Mouse (Mus musculus): ENCODE measurements around the gene Kctd7. TPM values are rescaled to one million over a fixed set of nuclear protein-coding genes. Genes with fewer than 3 reads are reported as not detected.

Gene Kctd7
- polyA plus RNA-seq, 1 experiment = 5.5 TPM

DNA sequence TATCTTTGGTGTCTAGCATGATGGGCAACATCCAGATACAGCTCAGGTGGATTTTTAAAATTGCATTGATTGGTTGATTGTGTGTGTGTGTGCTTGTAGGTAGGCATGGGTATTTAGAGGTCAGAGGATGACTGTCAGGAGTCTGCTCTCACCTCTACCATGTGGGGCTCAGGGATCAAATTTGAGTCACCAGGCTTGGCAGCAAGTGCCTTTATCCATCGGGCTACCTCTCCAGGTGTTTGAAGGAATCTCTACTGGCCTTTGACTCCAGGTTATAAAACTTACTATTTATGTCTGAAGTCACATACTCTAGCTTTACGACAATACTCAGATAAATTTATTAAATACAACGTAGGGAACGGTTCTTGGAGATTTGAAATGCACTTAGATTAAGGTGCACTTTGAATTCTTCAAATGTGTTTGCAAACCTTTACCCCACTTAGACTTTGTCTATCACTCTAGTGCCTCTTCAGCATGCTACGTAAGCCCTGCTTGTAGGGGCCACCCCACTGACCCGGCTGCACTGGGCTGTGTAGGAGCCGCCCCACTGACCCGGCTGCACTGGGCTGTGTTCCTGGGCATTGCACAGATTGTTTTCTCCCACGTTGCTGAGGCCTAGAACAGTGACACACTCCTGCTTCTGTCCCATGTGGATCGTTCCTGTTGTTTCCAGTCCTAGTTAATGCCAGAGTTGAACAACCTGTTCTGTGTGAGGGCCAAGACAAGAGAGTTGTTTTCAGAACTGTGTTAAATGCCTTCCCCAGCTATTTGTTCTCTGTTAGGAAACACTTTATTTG is 55.8 kb downstream of the Kctd7 start:
- Histone ChIP-seq H3K4me3 (replicated peaks) (no peak overlapping the region), H3K9me3 (no peaks in the 10 kb centered on the region), H3K4me1 (peaks cover 53% of the 10 kb centered on the region), H3K27me3 (replicated peaks) (no peaks in the 10 kb centered on the region), H3K36me3 (replicated peaks; ENCODE audit: low read length) (peaks cover 94% of the 10 kb centered on the region)
- no peak for TF ChIP-seq GATA1 (IDR thresholded peaks at IDR 0.05; ENCODE audit: borderline replicate concordance, low read length)
- TF ChIP-seq FLI1 (IDR thresholded peaks at IDR 0.05; ENCODE audit: low read length) = no peak

DNA sequence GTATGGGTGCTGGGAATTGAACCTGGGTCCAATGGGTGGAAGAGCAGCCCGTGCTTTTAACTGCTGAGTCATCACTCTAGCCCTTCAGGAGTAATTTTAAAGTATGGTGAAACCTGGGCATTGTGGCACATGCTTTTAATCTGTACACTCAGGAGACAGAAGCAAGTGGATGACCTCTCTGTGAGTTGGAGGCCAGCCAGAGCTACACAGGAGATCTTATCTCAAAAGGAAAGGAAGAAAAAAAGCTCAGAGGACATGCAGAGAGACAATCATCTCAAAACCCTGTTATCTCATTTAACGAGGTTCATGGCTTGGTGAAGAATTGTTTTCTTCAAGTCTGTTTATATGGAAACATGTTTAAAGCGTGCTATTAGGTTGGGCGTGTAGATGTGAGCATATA is 59.3 kb downstream of the Kctd7 start:
- no peak for TF ChIP-seq GATA1 (IDR thresholded peaks at IDR 0.05; ENCODE audit: borderline replicate concordance, low read length)
- TF ChIP-seq FLI1 (IDR thresholded peaks at IDR 0.05; ENCODE audit: low read length) = no peak
- H3K4me1 ChIP-seq = peaks cover 31% of the 10 kb centered on the region
- no peaks in the 10 kb centered on the region for H3K27me3 ChIP-seq (replicated peaks)
- no peaks in the 10 kb centered on the region for H3K9me3 ChIP-seq
- peaks cover 91% of the 10 kb centered on the region for H3K36me3 ChIP-seq (replicated peaks; ENCODE audit: low read length)
- H3K4me3 ChIP-seq (replicated peaks) = no peak overlapping the region

DNA sequence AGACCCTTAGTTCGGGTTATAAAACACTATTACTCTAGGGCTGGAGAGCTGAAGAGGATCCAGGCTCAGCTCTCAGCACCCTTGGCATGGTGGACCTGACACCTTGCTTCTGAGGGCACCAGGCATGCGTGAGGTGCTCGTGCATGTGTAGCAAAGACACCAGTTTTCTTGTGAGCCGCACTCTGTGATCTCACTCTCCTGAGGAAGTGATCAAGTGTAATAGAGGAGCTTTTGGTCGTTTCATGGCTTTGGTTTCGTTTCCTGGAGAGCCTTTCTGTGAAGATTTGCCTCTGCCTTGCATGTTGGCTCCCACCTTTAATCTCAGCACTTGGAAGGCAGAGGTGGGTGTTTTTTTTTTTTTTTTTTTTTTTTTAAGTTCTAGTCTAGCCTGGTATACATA is 59.9 kb downstream of the Kctd7 start:
- no peak overlapping the region for H3K4me3 ChIP-seq (replicated peaks)
- H3K36me3 ChIP-seq (replicated peaks; ENCODE audit: low read length) = peaks cover 91% of the 10 kb centered on the region
- no peaks in the 10 kb centered on the region for H3K27me3 ChIP-seq (replicated peaks)
- peaks cover 37% of the 10 kb centered on the region for H3K4me1 ChIP-seq
- TF ChIP-seq GATA1 (IDR thresholded peaks at IDR 0.05; ENCODE audit: borderline replicate concordance, low read length) = no peak
- no peaks in the 10 kb centered on the region for H3K9me3 ChIP-seq

Other genes starting within 250 kb of the Kctd7 start
- 2.8 TPM in 1 of 2 replicates, not detected in the other for gene Zbed5, start 249.1 kb upstream of the Kctd7 start, polyA plus RNA-seq (2012; ENCODE audit: insufficient read depth, low replicate concordance)
- gene Phkg1, start 246.3 kb upstream of the Kctd7 start, polyA plus RNA-seq (2012; ENCODE audit: insufficient read depth, low replicate concordance) = 0.19 TPM in 1 of 2 replicates, not detected in the other
- 2.4 TPM in 1 of 2 replicates, not detected in the other for gene Nupr1l, start 236.3 kb upstream of the Kctd7 start, polyA plus RNA-seq (2012; ENCODE audit: insufficient read depth, low replicate concordance)
- gene Vkorc1l1, start 202.9 kb upstream of the Kctd7 start, polyA plus RNA-seq (2012; ENCODE audit: insufficient read depth, low replicate concordance) = 3.5 and 13.7 TPM in 2 replicates
- 8.4 and 20.3 TPM in 2 replicates for gene Gusb, start 141.8 kb upstream of the Kctd7 start, polyA plus RNA-seq (2012; ENCODE audit: insufficient read depth, low replicate concordance)
- gene Asl, start 115.6 kb upstream of the Kctd7 start, polyA plus RNA-seq (2012; ENCODE audit: insufficient read depth, low replicate concordance) = 16.1 and 48.0 TPM in 2 replicates
- gene Crcp, start 115.6 kb upstream of the Kctd7 start, polyA plus RNA-seq (2012; ENCODE audit: insufficient read depth, low replicate concordance) = 11.4 TPM in 1 of 2 replicates, not detected in the other
- gene Tpst1, start 71.5 kb upstream of the Kctd7 start, polyA plus RNA-seq (2012; ENCODE audit: insufficient read depth, low replicate concordance) = 1.1 and 6.0 TPM in 2 replicates
- gene Rabgef1, start 26.9 kb downstream of the Kctd7 start, polyA plus RNA-seq (2012; ENCODE audit: insufficient read depth, low replicate concordance) = 4.3 and 36.2 TPM in 2 replicates
- gene Tmem248, start 72.2 kb downstream of the Kctd7 start, polyA plus RNA-seq (2012; ENCODE audit: insufficient read depth, low replicate concordance) = 11.9 and 29.8 TPM in 2 replicates
- gene Sbds, start 110.7 kb downstream of the Kctd7 start, polyA plus RNA-seq (2012; ENCODE audit: insufficient read depth, low replicate concordance) = 4.5 and 16.0 TPM in 2 replicates
- gene Tyw1, start 110.8 kb downstream of the Kctd7 start, polyA plus RNA-seq (2012; ENCODE audit: insufficient read depth, low replicate concordance) = 7.7 TPM in 1 of 2 replicates, not detected in the other
- not detected in 2 replicates for gene Caln1, start 224.6 kb downstream of the Kctd7 start, polyA plus RNA-seq (2012; ENCODE audit: insufficient read depth, low replicate concordance)
- not detected in 2 replicates for gene A330070K13Rik, start 239.8 kb downstream of the Kctd7 start, polyA plus RNA-seq (2012; ENCODE audit: insufficient read depth, low replicate concordance)